Mouse (Mus musculus): Measurements from ENCODE around the gene Mylip. TPM values are rescaled to one million over a fixed set of nuclear protein-coding genes. Genes with fewer than 3 reads are reported as not detected.

Gene Mylip
- polyA plus RNA-seq, 1 experiment, result 52.5 TPM

DNA sequence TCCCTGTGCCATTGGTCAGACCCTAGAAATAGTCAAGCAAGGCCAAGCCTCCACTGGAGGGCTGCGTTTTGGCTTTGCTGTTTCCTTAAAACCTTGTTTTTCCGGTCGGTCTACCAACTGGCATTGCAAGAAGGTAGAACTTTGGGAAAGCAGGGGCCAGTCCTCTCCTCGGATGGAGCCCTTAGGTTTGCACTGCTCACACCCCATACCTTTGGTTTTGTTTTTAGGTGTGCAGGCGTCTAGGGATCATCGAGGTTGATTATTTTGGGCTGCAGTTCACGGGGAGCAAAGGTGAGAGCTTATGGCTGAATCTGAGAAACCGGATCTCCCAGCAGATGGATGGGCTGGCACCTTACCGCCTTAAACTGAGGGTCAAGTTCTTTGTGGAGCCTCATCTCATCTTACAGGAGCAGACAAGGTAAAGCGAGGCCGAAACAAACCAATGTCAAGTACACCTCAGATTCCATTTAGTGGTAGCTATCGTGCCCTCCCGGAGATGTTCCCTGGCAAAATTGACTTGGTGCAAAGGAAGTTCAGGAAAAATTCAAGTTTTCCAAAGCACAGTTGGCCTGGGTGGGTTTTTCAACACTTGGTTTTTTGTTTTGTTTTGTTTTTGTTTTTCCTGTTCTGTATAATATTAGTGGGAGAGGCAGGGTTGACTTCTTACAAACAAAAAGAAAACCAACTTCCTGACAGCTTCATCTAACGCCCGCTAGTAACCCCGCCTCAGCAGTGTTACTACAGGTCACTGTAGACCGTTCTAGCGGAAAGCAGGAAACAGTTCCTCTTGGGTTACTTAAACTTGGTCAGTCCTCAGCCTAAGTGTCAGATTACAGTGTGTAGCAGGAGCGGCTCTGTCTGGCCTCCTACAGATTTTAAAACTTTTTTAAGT is 1.7 kb downstream of the Mylip start:
- DNase-seq (ENCODE audit: low spot score), result no peak

DNA sequence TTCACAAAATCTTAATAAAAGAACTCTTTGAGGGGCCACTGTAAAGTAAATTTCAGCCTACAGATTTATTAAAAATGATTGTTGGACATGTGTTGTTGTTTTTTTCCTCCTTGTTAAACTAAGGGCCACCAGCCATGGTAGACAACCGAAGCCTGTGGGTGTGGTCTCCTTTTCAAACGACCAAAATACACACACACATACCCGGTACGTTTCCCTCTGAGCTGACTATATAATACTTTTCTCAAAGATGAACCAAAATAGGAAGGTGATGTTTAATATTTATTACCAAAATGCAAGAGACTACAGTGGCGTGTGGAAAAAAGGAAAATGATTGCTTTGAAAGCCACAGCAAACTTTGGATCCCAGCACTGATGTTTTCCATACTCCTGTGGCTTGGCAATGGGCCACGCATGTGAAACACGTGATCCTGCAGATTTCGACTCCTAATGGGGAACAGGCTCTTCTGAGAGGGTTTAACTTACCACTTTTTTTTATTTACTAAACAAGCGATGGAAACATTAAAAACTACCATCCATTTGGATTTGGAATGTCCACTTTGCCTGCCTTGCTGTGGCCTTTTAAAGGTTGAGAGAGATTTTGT is 2.4 kb downstream of the Mylip start:
- no peak for DNase-seq (ENCODE audit: low spot score)

DNA sequence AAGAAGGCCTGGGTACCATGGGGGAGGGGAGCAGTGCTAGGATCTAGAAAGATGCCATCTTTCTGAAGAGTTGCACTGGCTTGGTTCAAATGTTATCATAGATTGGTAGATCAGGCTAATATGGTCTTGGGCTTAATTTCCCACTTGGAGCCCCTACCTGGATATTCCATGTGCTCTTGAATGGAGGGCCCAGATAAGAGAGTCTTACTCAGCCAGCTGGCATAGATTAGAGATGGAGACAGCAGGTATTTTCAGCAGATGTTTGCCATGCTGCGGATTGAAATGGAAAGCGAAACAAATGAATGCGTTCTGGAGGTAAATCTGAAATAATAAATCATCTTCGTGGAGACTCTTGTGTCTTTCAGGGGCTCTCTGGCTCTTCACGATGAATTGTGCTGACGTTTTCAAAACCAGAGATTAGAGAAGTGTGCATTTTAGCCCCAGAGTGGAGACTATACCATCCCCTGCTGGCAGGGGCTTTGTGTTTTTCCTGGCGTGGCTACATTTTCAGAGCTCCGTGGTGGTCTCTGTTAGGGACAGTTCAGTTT is 4.8 kb downstream of the Mylip start:
- DNase-seq (ENCODE audit: low spot score), result no peak

DNA sequence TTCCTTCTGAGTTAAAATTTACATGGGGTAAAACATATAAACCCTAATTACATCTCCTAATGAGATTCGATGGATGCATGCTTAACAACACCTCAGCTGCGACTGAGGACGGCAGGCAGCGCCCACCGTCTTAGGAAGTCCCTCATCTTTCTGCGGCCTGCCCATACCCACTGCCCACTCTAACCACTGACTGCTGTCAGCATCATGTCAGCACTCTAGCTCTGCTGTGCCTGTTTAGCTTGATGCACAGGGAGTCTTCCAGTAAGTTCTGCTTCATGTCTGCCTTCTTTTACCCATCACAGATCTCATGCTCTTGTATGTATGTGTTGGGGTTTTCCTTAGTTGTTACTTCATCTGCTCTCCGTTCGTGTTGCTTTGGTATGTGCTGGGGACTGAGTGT is 7.2 kb downstream of the Mylip start:
- DNase-seq (ENCODE audit: low spot score), result no peak

DNA sequence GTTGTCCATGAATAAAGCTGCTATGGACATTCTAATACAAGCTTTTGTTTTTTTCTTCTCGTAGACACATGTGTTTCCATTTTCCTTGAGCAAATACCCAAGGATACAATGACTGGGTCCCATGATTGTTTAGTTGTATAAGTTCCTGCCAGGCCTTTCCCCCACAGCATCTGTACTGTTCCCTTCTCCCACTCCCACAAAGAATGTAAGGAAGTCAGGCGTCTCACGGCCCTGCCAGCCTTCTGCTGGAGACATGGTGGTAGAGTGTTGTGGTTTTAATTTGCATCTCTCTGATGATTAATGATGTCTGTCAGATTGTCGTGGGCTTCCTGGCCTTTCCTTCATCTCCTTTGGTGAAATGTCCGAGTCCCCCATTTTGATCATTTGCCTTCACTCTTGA is 7.7 kb downstream of the Mylip start:
- no peak for DNase-seq (ENCODE audit: low spot score)

DNA sequence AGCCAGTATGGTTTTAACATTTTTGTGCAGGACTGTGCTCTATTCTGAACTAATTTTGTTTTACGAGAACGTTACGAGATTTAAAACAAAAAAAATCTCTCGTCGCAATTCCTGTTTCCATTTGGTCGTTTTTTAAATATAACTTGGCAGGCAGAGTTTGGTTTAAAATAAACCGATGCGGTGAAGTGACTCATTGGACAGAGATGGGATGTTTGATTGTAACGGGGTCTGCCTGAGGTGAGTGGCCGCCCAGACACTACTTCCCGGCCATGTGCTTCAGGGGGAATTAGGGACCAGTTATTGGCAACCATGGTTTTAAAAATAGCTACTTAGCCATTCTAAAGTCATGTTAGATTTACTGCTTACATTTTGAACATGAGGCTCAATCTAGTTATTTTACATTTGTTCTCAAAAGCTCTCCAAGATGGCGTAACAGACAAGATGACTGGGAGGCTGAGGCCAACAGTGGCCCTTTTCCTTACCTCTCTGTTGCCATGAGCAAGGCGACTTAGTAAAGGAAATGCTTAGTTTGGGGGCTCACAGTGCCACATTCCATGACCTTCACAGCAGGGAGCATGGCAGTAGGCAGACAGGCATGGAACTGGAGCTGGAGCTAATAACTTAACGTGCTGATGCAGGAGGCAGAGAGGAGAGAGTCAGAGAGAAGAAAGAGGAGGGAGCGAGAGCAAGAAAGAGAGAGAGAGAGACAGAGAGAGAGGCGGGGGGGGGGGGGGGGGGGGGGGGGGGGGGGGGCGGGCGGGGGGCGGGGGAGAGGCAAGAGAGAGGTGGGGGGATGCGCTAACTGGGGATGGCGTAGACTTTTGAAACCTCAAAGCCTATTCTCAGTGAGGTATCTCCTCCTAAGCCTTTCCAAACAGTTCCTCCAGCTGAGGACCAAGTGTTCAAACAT is 8.6 kb downstream of the Mylip start:
- DNase-seq (ENCODE audit: low spot score), result no peak

DNA sequence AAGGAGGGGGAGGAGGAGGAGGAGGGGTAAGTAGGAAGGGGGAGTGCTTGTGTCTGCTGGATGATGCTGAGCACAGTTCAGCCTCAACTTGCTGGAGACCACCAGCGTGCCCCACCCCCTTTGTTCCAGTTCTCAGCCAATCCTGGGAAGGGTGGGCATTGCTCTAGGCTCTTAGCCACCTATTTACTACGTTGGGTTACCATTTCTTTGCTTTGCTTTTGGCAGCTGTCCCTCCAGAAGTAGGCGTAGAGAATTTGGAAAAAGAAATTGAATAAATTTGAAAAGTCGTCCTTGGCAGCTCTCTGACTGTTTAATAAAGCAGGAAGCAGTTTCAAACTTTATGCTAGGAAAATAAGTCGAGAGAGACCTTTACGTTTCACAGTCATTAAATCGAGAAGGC is 11.2 kb downstream of the Mylip start:
- no peak for DNase-seq (ENCODE audit: low spot score)

DNA sequence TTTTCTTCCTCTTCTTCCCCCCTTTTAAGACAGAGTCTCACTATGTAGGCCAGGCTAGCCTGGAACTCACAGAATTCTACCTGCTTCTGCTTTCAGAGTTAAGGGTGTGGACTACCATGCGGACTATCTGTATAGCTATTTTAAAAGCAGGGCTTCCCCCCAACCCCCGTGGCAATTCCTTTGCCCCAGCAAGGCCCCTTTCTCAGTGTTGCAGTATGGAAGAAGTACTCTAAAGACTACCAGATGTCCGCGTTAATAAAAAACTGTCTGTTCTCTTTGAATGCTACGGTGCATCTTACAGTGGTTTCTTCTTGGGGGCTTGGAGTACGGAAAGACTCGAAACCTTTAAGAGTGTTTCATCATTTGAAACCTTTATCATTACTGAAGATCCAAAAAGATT is 12.3 kb downstream of the Mylip start:
- DNase-seq (ENCODE audit: low spot score), result no peak

DNA sequence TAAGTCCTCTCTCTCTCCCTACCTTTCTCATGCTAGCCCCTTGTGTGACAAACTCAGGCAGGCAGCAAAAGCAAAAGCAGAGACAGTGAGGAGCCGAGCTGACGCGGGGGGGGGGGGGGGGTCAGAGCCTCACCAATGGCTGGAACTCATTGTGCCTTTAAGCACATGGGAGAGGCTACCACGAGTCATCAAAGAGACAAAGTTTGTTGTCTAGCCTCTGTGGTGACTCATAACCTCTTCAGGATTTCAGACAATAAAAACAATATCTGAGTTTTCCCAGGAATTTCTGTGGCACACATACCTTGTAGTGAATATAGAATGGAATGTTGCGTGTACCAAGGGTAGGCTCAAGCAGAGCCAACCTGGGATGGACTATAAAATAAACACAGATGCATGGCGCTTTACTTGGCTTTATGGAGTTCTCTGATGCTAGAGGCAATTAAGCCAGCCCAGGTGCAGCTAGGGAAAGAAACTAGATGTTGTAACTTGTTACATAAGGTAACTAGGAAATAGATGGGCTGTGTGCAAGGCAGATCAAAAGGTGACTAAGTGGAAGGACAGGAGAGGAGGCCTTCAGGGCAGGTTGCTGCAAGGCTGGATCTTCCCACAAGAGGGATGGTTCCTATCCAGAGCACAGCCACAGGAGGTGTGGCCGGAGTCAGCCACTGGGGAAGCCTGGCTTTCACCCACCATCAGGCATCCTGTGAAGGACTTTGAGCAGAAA is 12.9 kb downstream of the Mylip start:
- no peak for DNase-seq (ENCODE audit: low spot score)

DNA sequence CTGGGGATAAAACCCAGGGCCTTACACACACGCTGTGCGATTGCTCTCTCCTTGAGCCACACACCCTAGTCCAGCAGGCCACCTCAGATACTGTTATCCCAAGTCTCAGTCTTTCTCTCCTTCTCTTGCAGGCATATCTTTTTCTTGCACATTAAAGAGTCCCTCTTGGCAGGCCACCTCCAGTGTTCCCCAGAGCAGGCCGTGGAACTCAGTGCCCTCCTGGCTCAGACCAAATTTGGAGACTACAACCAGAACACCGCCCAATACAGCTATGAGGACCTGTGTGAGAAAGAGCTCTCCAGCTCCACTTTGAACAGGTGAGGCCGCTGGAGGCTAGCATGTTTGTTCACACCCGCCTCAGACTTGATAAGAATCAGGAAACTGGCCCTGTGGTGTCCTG is 14.7 kb downstream of the Mylip start:
- no peak for DNase-seq (ENCODE audit: low spot score)

DNA sequence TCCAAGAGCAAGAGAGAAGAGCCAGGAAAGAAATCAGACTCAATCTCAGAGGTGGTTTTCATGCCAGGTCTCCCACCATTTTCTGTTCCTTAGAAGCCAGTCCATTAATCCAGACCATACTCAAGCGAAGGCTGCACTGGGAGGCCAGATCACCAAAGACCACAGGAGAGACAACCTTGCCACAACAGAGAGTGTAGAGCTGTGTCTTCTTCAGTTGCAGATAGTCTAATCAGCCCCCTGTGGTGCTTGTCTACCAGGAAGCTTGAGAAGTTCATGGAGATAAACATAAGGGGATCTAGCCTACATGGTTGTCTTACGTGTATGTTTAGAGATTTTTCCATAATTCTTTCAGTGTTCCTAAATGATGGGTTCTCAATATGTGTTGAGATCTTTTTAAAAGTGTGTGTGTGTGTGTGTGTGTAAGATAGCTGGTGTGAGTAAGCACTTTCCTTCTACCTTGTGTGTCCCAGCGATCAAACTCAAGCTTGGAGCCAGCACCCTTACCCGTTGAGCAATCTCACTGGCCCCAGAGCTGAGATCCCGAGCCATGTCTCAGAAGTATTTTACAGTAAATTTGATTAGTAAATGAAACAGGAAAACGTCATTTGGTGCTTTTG is 15.8 kb downstream of the Mylip start:
- DNase-seq (ENCODE audit: low spot score), result no peak

DNA sequence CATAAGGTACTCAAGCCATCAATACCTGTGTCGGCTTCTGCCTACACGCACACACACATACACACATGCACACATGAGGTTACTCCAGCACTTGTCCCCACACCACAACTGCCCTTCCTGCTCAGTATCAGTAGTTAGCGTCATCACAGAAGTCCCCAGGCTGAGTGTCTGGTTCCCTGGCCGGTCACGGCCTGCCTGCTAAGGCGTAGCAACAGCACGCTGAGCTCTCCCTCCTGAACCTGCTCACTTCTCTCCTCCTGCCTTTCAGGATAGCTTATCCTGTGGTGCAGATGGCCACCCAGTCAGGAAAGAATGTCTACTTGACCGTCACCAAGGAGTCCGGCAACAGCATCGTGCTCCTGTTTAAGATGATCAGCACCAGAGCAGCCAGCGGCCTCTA is 16.7 kb downstream of the Mylip start:
- DNase-seq (ENCODE audit: low spot score), result no peak

DNA sequence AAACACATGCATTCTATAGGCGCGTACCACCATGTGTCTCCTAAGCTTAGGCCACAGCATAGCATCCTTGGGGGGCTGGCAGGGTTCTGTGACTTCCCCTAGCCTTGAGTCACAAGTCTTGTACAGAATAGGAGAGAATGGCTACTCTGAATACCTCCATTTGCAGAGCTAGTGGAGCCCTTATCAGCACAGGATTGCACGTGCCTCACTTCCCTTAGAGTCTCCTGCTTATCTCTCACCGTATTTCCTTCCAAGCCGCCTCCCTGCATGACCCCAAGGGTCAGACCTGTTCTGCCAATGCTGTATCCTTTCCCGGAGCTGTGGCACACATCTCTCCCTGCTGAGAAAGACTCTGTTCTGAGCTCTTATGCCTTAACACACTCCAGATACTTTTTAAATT is 17.2 kb downstream of the Mylip start:
- DNase-seq (ENCODE audit: low spot score), result no peak

DNA sequence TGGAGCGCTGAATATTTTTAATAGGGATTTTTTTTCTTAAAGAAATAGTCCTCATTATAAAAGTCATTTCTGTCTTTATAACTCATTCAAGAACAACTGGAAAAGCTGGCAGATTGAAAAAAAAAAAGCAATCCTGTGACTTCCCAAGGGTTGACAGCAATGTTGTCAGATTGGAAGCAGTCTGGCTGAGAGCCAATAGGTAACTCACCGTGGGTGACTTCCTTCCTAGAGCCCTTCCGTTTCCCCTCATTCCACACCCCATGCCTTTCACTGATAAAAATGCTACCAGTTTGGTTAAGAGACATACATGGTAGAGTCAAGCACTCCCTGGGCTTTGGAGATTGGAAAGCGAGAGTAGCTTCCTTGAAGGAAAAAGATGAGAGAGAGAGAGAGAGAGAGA is 21.4 kb downstream of the Mylip start:
- DNase-seq (ENCODE audit: low spot score), result no peak

DNA sequence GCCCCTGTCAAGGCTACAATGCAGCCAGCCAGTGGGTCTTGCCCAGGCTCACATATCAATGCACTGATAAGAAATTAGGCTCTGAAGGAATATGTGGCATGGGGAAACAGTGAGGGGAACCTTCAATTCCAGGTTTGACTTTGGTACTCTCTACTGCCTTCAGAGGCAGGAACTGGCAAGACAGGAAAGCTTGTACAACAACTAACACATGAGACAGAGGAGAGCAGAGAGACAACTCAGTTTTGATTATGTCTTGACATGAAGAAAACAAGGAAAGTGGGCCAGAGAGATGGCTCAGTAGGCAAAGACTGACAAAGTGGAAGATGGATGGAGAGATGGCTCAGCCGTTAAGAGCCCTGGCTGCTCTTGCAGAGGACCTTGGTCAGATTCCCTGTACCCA is 23.5 kb downstream of the Mylip start:
- no peak for DNase-seq (ENCODE audit: low spot score)

DNA sequence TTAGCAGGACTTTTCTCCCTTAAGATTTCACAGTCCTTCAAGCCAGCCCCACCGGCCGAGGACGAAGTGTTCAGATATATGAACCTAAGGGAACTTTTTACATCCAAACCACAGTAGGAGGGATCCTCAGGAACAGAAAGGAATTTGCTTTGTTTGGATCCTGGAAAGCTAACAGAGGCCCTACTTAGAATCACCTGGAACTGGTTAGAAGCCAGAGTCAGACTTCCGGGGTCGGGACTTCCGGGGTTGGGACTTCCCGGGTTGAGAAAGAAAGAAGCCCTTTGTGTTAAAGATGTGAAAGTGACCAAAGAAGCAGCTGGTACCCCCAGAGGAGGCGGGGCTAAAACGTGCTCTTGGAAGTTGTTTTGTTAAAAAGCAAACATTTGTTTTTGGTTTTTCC is 24.5 kb downstream of the Mylip start:
- no peak for DNase-seq (ENCODE audit: low spot score)

DNA sequence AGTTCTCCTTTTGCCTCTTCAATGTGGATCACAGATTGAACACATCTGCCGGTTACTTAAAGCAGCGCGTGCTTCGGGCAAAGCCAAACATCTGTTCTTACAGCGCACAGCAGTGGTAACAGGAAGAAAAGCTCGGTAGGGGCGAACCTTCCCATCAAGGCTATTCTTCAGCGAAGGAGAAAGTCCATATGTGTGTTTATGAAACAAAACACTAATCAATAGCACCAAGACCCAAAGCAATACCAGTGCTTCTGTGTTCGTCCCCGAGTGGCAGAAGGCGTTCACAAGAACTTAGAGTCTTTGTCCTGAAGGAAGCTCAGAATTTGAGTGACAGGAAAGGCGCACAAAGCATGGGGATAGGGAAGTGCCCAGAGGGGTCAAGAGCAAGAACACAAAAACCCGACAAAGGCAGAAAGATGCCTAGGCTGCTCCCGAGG is 27.1 kb downstream of the Mylip start:
- no peak for DNase-seq (ENCODE audit: low spot score)

DNA sequence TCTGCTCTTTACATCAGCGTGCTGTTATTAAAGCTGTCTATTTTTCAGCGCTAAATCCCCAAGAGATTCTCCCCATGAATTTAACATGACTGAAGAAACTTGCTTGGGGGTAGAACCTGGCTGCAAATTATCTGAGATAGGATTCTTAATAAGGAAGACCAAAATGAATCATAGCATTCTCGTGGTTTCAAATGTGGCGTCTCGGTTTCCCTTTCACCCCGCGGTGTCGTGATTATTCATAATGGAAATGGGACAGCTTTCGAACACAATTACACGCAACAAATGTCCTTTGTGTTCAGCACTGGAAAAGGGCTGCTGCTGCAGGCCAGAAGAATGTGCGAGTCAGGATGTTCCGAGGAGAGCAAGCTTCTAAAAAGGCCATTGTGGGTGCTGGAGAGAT is 29.4 kb downstream of the Mylip start:
- DNase-seq (ENCODE audit: low spot score), result no peak

DNA sequence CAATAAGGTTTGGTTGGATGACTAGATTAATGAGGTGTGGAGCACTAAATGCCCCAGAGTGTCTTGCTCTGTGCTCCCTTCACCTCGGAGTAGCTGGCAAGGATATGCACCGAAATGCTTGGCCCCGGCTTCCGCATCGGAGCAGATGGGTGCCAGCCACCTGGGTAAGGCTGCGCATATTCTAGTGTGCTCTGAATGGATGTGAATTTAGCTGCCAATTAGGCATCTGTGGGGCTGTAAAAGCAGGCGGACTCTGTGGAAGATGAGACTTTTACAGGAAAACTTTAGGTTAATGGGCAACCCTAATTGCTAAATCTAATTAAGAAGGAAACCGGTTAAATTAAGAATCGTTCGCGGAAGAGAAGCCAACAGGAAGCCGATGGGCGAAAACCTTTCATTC is 32.7 kb downstream of the Mylip start:
- no peak for DNase-seq (ENCODE audit: low spot score)

DNA sequence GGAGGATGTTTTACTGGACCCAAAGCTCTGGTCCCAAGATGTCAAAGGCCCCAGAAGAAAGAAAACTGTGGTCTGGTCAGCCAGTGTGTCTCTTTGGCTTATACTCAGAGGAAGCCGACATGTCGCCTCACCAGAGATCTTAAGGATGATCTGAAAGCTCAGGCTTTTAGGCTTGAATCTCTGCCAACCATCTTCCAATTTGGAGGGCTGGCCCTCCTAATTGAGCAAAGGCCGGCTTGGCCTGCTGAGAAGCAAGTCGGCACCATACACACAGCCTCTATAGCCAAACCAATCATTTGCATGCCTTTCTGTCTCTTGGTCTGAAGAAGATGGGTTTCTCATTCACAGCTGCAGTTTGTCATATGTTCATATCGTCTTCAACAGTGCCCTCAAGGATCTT is 33.2 kb downstream of the Mylip start:
- DNase-seq (ENCODE audit: low spot score), result no peak

DNA sequence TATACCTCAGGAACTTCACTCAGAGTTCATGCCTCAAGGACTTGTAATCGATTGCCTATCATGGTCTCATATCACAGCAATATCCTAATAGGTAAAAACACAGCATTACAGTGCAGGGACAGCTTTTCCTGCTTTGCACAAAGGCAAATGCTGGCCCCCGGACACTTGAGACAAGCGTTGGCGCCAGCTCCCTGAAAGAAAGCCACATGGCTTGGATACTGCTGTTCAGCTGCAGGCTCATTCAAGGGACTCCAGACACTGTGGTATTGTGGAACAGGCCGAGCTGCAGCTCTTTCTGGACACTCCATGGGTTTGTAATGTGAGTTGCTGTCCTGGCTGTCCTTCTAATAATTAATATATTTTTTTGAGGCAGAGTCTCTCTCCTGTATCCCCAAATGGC is 34.4 kb downstream of the Mylip start:
- no peak for DNase-seq (ENCODE audit: low spot score)

All from urinary bladder, adult 2 months (tissue).